Mouse (Mus musculus) kidney, adult 9 months (tissue): ENCODE measurements around the gene Epdr1.
A peak's percentile ranks its signal among the peaks of the same experiment; 100 is the strongest.

Source experiments
- DNase-seq: peaks from one replicate; pipeline ENCODE4 v3.0.0; 2022

Epdr1 gene

GRCm38 (mm10) chr13:19619216-19619927, at the start of gene Epdr1:
TSS of gene Epdr1 (minus strand) at chr13:19619927.
- DNase-seq, result peak; percentile 51

DNA sequence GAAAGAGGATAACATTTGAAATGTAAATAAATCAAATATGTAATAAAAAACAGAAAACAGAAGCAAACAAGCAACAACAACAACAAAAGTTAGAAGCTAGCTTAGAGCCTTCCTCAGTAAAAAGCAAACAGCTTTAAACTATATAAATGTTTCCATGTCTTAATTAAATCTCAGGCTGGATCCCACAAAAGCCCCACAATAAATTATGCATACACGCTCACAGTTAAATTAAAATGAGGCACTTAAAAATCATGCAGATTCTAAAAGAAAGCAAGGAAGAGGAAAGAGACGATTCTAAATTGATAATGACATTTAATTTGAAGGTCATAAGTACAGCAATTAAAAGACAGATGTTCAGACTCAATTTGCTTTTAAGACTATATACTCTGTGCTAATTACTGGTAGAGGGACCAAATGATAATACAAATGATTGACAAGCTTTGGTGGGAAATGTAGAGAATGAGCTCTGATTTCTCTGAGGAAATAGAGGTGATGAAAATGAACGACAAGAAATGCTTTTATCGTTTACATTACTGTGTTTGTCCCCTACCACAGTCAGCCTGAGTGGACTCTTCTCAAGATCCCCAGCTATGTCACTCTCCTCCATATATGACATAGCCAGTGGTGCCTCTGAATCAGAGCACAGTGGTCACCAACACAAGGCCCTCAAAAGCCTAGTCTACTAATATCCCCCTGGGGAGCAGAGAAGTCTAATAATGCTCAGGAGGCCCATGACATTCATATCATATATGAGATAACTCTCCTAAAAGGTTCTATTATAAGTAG, 48.8 kb upstream of the Epdr1 start:
- DNase-seq, result no peak

DNA sequence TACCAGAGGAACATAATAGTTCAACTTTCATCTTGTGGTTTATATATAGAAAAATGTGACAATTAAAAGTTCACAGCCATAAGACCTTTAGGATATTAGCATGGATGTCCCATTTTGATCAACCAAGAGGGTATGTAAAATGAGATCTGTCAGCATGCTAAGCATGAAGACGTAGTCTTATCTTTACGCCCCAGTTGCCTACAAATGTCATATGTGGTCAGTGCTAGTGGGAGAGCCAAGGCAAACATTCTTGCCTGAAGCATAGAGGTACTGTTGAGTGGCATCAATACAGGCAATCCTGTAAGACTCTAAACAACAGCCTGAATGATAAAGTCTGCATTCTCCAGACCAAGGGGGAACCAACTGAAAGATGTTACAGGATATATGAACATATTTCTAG, 32.7 kb upstream of the Epdr1 start:
- no peak for DNase-seq

DNA sequence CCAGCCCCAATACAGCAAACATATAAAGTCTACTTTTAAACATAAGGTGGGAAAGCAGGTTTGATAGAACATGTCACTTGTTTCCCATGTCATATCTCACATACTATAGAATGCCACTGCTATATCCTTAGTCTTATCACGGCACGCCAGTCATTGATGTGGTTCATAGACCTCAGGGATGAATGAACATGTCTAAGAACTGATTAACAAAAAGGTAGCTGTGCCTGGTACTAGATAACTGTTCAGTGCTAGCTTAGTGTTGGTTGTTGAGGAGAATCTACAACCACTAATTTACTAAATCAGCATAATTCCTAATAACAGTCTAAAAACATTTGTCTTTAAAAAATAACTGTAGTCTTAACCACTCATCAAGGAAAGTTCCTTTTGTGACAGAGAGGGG, 30.1 kb upstream of the Epdr1 start:
- DNase-seq, result no peak

- peak; percentile 11 for DNase-seq
These were observed 24.5 kb upstream of the Epdr1 start for GRCm38 (mm10) chr13:19644225-19644624.

GRCm38 (mm10) chr13:19643519-19643918, 23.8 kb upstream of the Epdr1 start:
- no peak for DNase-seq

DNA sequence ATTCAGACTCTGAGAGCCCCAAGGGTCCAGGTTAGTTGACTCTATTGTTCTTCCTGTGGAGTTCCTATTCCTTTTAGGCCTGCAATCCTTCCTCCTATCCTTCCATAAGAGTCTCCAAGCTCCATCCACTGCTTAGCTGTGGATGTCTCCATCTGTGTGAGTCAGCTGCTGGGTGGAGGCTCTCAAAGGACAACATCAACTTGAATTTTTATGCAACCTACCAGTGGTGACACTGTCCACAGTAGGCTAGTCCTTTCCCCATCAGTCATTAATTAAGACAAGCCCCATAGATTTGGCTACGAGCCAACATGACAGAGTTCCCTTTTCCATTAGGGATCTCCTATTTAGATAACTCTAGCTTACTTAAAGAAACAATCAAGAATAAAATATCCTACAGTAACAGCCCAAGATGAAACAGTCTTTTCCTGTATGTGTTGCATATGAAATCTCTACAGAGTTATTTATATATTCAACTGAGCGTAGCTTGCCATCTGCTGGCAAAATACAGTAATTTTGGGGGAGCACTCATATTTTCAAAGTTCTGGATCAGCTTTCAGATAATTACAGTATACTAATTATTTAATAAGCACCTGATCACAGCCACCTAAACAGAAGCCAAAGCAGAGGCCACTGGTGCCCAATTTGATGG, 20.6 kb upstream of the Epdr1 start:
- no peak for DNase-seq

DNA sequence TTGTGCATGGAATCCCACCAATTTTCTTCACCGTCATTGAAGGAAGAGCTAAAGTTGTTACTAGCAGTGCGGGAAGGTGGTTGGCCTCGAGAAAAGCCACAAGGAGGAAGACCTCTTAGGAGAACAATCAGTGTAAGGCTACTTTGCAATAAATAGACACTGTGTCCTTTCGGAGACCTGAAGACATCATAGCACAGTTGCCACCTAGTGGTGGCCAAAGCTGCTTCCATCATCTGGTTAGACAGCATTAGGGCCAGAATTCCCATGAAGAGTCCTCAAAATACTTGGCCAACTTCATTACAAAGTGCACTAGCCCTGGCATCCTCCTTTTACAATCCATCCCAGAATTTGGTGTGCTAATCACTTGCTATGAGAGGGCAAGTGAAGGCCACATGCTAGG, 16.4 kb upstream of the Epdr1 start:
- DNase-seq, result peak; percentile 19

DNA sequence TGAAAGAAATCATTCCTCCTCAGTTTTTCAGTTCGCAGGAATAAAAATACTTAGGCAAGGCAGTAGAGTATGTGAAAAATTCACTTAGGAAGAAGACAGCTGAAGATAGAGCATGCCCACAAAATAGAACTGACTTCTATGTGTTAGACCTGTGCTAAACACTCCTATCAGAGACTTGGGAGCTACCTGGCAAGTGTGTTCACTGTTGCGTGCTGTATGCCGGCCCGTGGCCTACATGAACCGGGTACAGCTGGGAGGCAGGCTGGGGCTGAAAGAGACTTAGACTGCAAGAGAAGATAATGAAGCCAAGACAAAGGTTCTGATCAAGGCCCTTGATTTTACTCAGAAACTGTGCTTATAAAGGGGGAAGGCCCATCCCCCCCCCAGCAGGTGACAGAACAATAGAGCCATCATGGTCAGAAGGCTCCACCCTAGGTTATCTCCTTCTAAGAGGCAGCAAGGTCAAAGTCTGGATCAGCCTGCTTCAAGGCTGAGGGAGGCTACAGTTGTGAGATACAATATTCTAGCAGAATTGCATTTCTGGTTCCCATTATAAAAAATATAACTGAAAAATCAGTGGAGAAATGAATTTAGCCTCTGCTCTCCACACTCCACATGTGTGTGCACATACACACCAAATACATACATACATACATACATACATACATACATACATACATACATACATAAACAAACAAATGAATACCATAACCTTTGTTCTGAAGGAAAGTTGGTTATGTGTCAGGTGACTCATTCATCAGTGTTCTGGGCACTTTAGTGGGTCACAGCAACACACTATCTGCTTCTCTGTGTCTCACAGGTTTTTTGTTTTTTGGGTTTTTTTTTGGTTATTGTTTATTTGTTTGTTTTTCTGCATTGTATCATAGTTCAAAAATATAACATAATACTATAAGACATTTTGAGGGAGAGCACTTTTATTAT, 11.3 kb upstream of the Epdr1 start:
- no peak for DNase-seq

- no peak for DNase-seq
These were observed 6.7 kb upstream of the Epdr1 start for GRCm38 (mm10) chr13:19626473-19626872.

DNA sequence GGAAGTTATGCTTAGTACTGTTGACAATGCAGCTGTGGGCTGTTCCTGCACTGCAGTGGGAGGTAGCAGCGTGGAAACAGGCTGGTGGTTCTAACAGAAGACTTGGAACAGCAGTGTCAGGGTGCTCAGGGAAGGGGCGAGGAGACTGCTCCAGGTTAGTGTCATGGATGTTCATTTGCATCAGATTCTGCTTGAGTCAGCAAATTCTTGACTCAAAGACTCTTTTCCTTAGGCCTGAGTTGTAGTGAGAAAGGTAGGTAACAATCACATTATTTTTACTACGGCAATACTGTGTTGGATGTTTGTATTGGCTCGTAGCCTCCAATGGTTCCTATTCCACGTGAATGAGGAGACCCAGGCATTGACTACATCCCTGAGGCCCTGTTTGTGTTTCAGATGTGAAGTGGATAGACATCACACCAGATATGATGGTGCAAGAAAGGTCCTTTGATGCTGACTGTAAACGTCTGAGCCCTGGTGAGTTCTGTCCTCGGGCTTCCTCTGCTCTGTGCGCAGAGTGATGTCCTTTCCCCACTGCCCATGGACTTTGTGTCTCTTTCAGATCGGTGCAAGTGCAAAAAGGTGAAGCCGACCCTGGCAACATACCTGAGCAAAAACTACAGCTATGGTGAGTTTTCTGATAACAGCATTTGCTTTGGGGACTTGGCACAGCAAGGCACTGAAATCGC, 5.0 kb upstream of the Epdr1 start:
- no peak for DNase-seq

DNA sequence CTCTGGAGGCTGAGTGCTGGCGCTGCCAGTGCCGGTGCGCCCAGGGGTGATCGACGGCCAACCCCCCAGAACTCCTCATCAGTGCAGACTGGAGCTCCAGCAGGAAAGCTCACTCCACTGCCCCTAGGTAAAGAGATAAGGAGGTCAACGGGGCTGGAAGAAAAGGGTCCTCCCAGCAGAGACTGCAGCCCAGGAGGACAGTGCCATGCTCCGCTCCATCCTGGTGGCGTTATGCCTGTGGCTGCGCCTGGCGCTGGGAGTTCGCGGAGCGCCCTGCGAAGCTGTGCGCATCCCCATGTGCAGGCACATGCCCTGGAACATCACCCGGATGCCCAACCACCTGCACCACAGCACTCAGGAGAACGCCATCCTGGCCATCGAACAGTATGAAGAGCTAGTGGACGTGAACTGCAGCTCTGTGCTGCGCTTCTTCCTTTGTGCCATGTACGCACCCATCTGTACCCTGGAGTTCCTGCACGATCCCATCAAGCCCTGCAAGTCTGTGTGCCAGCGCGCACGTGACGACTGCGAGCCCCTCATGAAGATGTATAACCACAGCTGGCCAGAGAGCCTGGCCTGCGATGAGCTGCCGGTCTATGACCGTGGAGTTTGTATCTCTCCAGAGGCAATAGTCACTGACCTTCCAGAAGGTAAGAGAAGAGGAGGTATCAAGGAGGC, 3.6 kb upstream of the Epdr1 start:
- no peak for DNase-seq

DNA sequence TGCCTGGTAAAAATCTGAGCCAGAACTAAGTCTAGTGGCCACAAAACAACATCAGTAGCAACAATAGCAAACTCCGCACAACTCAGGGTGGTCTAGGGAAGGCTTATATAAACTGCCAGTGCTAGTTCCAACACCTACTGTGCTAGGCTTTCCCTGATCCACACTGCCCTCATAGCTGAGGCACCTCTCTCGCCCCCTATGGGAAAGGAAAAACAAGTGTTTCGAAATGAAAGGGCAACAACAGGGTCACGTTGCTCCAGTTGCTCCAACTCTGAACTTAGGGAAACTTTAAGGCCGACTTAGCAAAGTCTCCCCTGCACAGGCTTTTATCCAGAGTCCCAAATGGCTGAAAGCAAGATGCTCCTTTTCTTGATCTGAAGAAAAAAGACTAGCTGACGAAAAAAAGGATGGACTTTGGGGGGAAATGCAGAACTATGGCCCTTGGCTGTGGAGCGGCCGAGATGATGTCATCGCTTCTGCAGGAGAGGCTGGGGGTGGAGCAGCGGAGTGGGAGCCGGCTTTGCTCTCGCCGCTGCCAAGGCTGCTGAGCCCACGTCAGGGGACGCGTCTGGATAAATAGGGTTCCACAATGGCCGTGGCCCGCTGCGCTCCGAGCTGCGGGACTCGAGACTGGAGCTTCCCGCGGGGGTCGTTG, 3.0 kb upstream of the Epdr1 start, which contains the start of gene Sfrp4:
Gene Sfrp4 (plus strand): TSS at position 532 of the 655 bp plus-strand sequence.
- DNase-seq, result peak; percentile 3

GRCm38 (mm10) chr13:19618841-19619215, 899 bp downstream of the Epdr1 start:
- DNase-seq, result peak; percentile 11

DNA sequence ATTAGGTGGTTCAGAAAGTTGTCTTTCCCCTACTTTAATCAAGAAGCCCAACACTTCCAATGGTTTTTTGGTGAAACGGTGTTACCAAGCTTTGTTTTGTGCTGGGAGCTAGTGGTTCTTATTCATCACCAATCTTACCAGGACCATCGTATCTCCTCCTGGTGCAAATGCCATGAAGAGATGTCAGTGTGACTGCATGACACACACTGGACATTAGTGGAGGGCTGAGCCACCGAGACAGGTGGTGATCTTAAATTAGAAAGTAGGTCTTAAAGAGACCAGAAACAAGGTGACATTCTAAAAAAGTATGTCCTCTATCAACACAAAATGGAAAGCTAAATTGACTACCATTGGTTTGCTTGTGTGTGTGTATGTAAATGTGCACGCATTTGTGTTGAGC, 1.6 kb downstream of the Epdr1 start:
- DNase-seq, result no peak

- DNase-seq, result no peak
These were observed 5.4 kb downstream of the Epdr1 start for GRCm38 (mm10) chr13:19614311-19614710.

GRCm38 (mm10) chr13:19613426-19613825, 6.3 kb downstream of the Epdr1 start:
- DNase-seq, result no peak

DNA sequence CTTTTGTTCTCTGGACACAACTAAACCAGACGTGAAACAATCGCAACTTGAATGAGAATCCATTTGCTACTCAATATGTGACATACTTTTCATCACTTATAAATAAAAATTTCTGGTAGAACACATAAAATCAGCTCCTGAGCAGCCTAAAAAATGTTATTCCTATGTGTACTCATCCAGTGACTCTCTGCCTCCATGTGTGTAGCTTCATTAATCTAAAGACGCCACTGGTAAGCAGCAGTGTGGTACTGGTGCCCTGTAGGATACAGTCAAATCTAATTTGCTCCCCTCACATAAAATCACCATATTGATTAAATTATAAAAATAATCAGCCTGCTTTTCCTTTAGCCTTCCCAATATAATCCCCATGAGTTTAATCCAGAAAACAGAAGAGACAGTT, 6.8 kb downstream of the Epdr1 start:
- no peak for DNase-seq

DNA sequence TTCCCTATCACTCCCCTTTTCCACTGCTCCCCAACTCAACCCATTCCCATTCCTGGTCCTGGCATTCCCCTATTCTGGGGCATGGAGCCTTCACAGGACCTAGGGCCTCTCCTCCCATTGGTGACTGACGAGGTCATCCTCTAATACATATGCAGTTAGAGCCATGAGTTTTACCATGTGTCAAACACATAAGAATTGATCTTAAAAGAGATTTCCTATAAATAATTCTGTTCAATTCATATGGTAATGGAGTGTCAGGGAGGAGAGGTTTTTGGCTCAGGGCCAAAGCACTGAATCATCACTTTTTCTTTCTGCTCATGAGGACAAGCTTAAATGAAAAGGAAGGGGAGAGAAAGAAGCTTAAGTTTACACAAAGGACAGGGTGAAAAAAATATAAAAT, 7.4 kb downstream of the Epdr1 start:
- DNase-seq, result no peak

GRCm38 (mm10) chr13:19608120-19608519, 11.6 kb downstream of the Epdr1 start:
- DNase-seq, result no peak

- no peak for DNase-seq
These were observed 14.8 kb downstream of the Epdr1 start for GRCm38 (mm10) chr13:19604916-19605315.
